Mouse (Mus musculus) MEL (cell line): ENCODE measurements around the gene Tmem120a. TPM values are rescaled to one million over a fixed set of nuclear protein-coding genes. Genes with fewer than 3 reads are reported as not detected.

Source experiments
- DNase-seq: peaks from one replicate; pipeline ENCODE4 v3.0.0; 2011; ENCODE audit warnings: low read depth, low spot score
- H3K27ac ChIP-seq: 2 replicates; pipeline ENCODE4 v1.5.1; 2012; ENCODE audit warnings: low read depth, mild to moderate bottlenecking, control low read depth, low read length, moderate library complexity; ENCODE audit not compliant: control insufficient read depth
- H3K27me3 ChIP-seq, 2 experiments: fragments of 150-350 bp in 1 of 2; sonication (generic) in 1 of 2; 2 replicates each; pipeline ENCODE4 v1.6.1; 2012; ENCODE audit warnings: low read length in 2 of 2, mild to moderate bottlenecking in 2 of 2, improper control_type of control experiment in 1 of 2, moderate library complexity in 1 of 2; ENCODE audit not compliant: insufficient read depth in 2 of 2, control insufficient read depth in 1 of 2
- H3K36me3 ChIP-seq, 2 experiments: 2 replicates each; pipeline ENCODE4 v1.6.1; 2012 to 2014; ENCODE audit warnings: low read length in 2 of 2, improper control_type of control experiment in 1 of 2, inconsistent platforms in 1 of 2, mild to moderate bottlenecking in 1 of 2; ENCODE audit not compliant: insufficient read depth in 2 of 2, control insufficient read depth in 1 of 2
- H3K4me1 ChIP-seq, 2 experiments: fragments of 150-350 bp in 1 of 2; sonication (generic) in 1 of 2; 2 replicates each; pipeline ENCODE4 v1.6.1; 2012; ENCODE audit warnings: low read length in 2 of 2, improper control_type of control experiment in 1 of 2, mild to moderate bottlenecking in 1 of 2; ENCODE audit not compliant: insufficient read depth in 2 of 2, control insufficient read depth in 1 of 2
- H3K4me3 ChIP-seq, 2 experiments: fragments of 150-350 bp in 1 of 2; sonication (generic) in 1 of 2; 2 replicates each; pipeline ENCODE4 v1.5.1; 2012; ENCODE audit warnings: low read depth in 2 of 2, low read length in 2 of 2, mild to moderate bottlenecking in 2 of 2, moderate library complexity in 2 of 2, control low read depth in 1 of 2, improper control_type of control experiment in 1 of 2; ENCODE audit not compliant: control insufficient read depth in 1 of 2, insufficient read depth in 1 of 2
- H3K79me2 ChIP-seq: 2 replicates; pipeline ENCODE4 v1.6.1; 2012; ENCODE audit warnings: mild to moderate bottlenecking, low read length, moderate library complexity; ENCODE audit not compliant: control insufficient read depth, poor library complexity, insufficient read depth
- H3K9ac ChIP-seq: 2 replicates; pipeline ENCODE4 v1.6.1; 2012; ENCODE audit warnings: low read depth, mild to moderate bottlenecking, control low read depth, low read length, moderate library complexity; ENCODE audit not compliant: control insufficient read depth, poor library complexity, severe bottlenecking
- H3K9me3 ChIP-seq: fragments of 150-350 bp; sonication (generic); replicated peaks from 2 replicates; pipeline ENCODE4 v1.6.1; 2012; ENCODE audit warnings: mild to moderate bottlenecking, low read length, improper control_type of control experiment, moderate library complexity; ENCODE audit not compliant: insufficient read depth
- BHLHE40 ChIP-seq: IDR thresholded peaks from 2 replicates; pipeline ENCODE4 v1.6.1; 2012; ENCODE audit warnings: low read depth, mild to moderate bottlenecking, inconsistent platforms, low read length, improper control_type of control experiment, borderline replicate concordance
- CHD2 ChIP-seq: IDR thresholded peaks from 2 replicates; pipeline ENCODE4 v1.6.1; 2011; ENCODE audit warnings: low read length, improper control_type of control experiment
- CTCF ChIP-seq, 3 experiments: IDR thresholded peaks in 2 of 3; conservative IDR thresholded peaks in 1 of 3; 2 replicates each; pipeline ENCODE4 v1.5.1; 2011 to 2012; ENCODE audit warnings: low read length in 3 of 3, low read depth in 2 of 3, mild to moderate bottlenecking in 2 of 3, improper control_type of control experiment in 1 of 3, inconsistent platforms in 1 of 3, mixed read lengths in 1 of 3, moderate library complexity in 1 of 3; ENCODE audit not compliant: control insufficient read depth in 1 of 3, insufficient read depth in 1 of 3, poor library complexity in 1 of 3, severe bottlenecking in 1 of 3
- E2F4 ChIP-seq: IDR thresholded peaks from 2 replicates; pipeline ENCODE4 v1.6.1; 2011; ENCODE audit warnings: low read depth, low read length, improper control_type of control experiment, borderline replicate concordance
- EP300 ChIP-seq, 2 experiments: IDR thresholded peaks; 2 replicates each; pipeline ENCODE4 v1.6.1; 2011; ENCODE audit warnings: improper control_type of control experiment in 2 of 2, low read length in 2 of 2, low read depth in 1 of 2, mild to moderate bottlenecking in 1 of 2
- GATA1 ChIP-seq: IDR thresholded peaks from 2 replicates; pipeline ENCODE4 v1.6.1; 2011; ENCODE audit warnings: low read depth, low read length, improper control_type of control experiment
- JUND ChIP-seq: IDR thresholded peaks from 2 replicates; pipeline ENCODE4 v1.6.1; 2011; ENCODE audit warnings: low read depth, mild to moderate bottlenecking, improper control_type of control experiment, low read length
- KAT2A ChIP-seq: conservative IDR thresholded peaks from 2 replicates; pipeline ENCODE4 v1.6.1; 2012; ENCODE audit warnings: low read depth, low read length, improper control_type of control experiment, inconsistent platforms
- MAFK ChIP-seq: IDR thresholded peaks from 2 replicates; pipeline ENCODE4 v1.6.1; 2011; ENCODE audit warnings: low read depth, mild to moderate bottlenecking, low read length, improper control_type of control experiment, borderline replicate concordance
- MEF2A ChIP-seq: IDR thresholded peaks from 2 replicates; pipeline ENCODE4 v1.6.1; 2014; ENCODE audit warnings: low read depth, mild to moderate bottlenecking, inconsistent platforms, low read length, improper control_type of control experiment; ENCODE audit not compliant: poor library complexity, insufficient replicate concordance, severe bottlenecking; ENCODE audit errors: extremely low read depth
- MYB ChIP-seq: IDR thresholded peaks from 2 replicates; pipeline ENCODE4 v1.6.1; 2011; ENCODE audit warnings: mild to moderate bottlenecking, low read depth, low read length, improper control_type of control experiment
- NELFE ChIP-seq: IDR thresholded peaks from 2 replicates; pipeline ENCODE4 v1.6.1; 2011; ENCODE audit warnings: low read depth, low read length, improper control_type of control experiment
- NRF1 ChIP-seq: IDR thresholded peaks from 2 replicates; pipeline ENCODE4 v1.6.1; 2014; ENCODE audit warnings: low read depth, mild to moderate bottlenecking, inconsistent platforms, low read length, improper control_type of control experiment, moderate library complexity; ENCODE audit not compliant: poor library complexity, insufficient read depth, severe bottlenecking
- POLR2A ChIP-seq, 2 experiments: IDR thresholded peaks; 2 replicates each; pipeline ENCODE4 v1.6.1; 2011 to 2012; ENCODE audit warnings: low read length in 2 of 2, mild to moderate bottlenecking in 2 of 2, control low read depth in 1 of 2, improper control_type of control experiment in 1 of 2, low read depth in 1 of 2, moderate library complexity in 1 of 2; ENCODE audit not compliant: control insufficient read depth in 1 of 2, insufficient read depth in 1 of 2, poor library complexity in 1 of 2
- POLR2AphosphoS5 ChIP-seq: IDR thresholded peaks from 2 replicates; pipeline ENCODE4 v1.6.1; 2012; ENCODE audit warnings: low read depth, borderline replicate concordance, mild to moderate bottlenecking, inconsistent platforms, low read length, moderate library complexity, mixed read lengths
- RAD21 ChIP-seq: IDR thresholded peaks from 2 replicates; pipeline ENCODE4 v1.6.1; 2011; ENCODE audit warnings: mild to moderate bottlenecking, low read depth, low read length, improper control_type of control experiment
- RCOR1 ChIP-seq: IDR thresholded peaks from 2 replicates; pipeline ENCODE4 v1.6.1; 2012; ENCODE audit warnings: low read depth, mild to moderate bottlenecking, inconsistent platforms, low read length, improper control_type of control experiment
- SIN3A ChIP-seq: IDR thresholded peaks from 2 replicates; pipeline ENCODE4 v1.6.1; 2012; ENCODE audit warnings: low read length, improper control_type of control experiment, inconsistent platforms
- SMC3 ChIP-seq: IDR thresholded peaks from 2 replicates; pipeline ENCODE4 v1.6.1; 2011; ENCODE audit warnings: low read depth, low read length, improper control_type of control experiment
- TAL1 ChIP-seq: IDR thresholded peaks from 2 replicates; pipeline ENCODE4 v1.6.1; 2012; ENCODE audit warnings: mild to moderate bottlenecking, inconsistent platforms, low read length, moderate library complexity, mixed read lengths
- TBP ChIP-seq: IDR thresholded peaks from 2 replicates; pipeline ENCODE4 v1.8.0; 2011; ENCODE audit warnings: low read depth, low read length, improper control_type of control experiment
- TCF12 ChIP-seq: IDR thresholded peaks from 2 replicates; pipeline ENCODE4 v1.6.1; 2014; ENCODE audit warnings: low read depth, mild to moderate bottlenecking, inconsistent platforms, low read length, improper control_type of control experiment, moderate library complexity
- UBTF ChIP-seq: IDR thresholded peaks from 2 replicates; pipeline ENCODE4 v1.6.1; 2012; ENCODE audit warnings: low read depth, mild to moderate bottlenecking, inconsistent platforms, low read length, improper control_type of control experiment, moderate library complexity, borderline replicate concordance; ENCODE audit not compliant: insufficient read depth
- USF1 ChIP-seq: IDR thresholded peaks from 2 replicates; pipeline ENCODE4 v1.6.1; 2014; ENCODE audit warnings: low read depth, mild to moderate bottlenecking, inconsistent platforms, low read length, improper control_type of control experiment, moderate library complexity
- USF2 ChIP-seq, 2 experiments: IDR thresholded peaks; 2 replicates each; pipeline ENCODE4 v1.6.1; 2011 to 2012; ENCODE audit warnings: improper control_type of control experiment in 2 of 2, low read length in 2 of 2, borderline replicate concordance in 1 of 2, inconsistent platforms in 1 of 2, low read depth in 1 of 2, mild to moderate bottlenecking in 1 of 2; ENCODE audit not compliant: insufficient read depth in 1 of 2
- ZC3H11A ChIP-seq: IDR thresholded peaks from 2 replicates; pipeline ENCODE4 v1.6.1; 2012; ENCODE audit warnings: low read depth, mild to moderate bottlenecking, inconsistent platforms, low read length, improper control_type of control experiment
- ZMIZ1 ChIP-seq: IDR thresholded peaks from 2 replicates; pipeline ENCODE4 v1.6.1; 2012; ENCODE audit warnings: low read depth, mild to moderate bottlenecking, inconsistent platforms, low read length, improper control_type of control experiment, moderate library complexity
- ZNF384 ChIP-seq: IDR thresholded peaks from 2 replicates; pipeline ENCODE4 v1.6.1; 2012; ENCODE audit warnings: low read depth, mild to moderate bottlenecking, inconsistent platforms, low read length, improper control_type of control experiment
- polyA plus RNA-seq, 2 experiments: library from polyadenylated mRNA; stranded (reverse) in 1 of 2; unstranded in 1 of 2; fragments of >175 nt in 1 of 2; fragments of >200 nt in 1 of 2; gene quantifications; 2 replicates each; pipeline versions ENCODE4 v1.2.1 to v1.2.4; 2012; ENCODE audit warnings: low replicate concordance in 2 of 2, low read depth in 1 of 2; ENCODE audit not compliant: insufficient read length in 2 of 2, insufficient read depth in 1 of 2, missing spikeins in 1 of 2
- total RNA-seq: library from RNA; depleted of rRNA; stranded (reverse); fragments of 300-350 nt; gene quantifications from 2 replicates; pipeline ENCODE4 v1.2.3, GENCODE M21; 2012

Tmem120a gene
- total and polyA plus RNA-seq, 3 experiments = 19.6 to 38.8 TPM; not detected in 1

DNA sequence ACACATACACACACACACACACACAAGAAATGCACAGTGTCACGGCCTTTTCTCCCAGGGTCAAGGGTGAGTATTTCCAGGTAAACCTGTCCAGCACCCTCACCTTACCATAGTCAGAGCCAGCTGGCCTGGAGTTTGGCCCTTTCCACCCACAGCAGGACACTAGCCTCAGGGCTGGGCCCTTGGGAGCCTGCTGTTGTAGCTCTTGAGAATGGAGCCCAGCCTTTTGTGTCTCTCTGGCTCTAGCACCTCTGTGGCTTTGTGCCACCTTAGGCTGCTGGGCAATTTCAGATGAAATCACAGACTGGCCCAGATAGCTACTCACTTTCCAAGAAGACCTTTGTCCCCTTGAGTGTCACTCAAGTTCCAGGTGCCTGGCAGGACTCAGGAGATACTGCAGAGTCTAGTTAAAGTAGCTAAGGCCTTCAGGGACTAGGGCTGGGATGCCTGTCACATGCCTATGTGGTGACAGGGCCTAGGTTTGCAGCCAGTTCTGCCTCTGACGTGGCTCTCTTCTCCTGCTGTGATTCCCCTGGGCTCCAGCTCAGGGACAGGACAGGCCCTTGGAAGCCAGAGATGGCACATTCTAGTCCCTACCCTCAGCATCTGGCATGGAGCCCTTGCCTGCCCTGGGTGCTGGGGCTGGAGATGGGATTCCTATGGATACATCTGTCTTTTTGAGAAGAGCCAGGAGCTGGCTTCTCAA, 17.5 kb downstream of the Tmem120a start:
- Histone ChIP-seq H3K79me2 (no peaks in the 10 kb centered on the region), H3K4me1 (no peaks in the 10 kb centered on the region), H3K36me3 (no peaks in the 10 kb centered on the region; a peak in 1 of 4 replicates), H3K27me3 (no peaks in the 10 kb centered on the region), H3K27ac (no peak overlapping the region), H3K9me3 (no peaks in the 10 kb centered on the region), H3K4me3 (no peak overlapping the region), H3K9ac (no peak overlapping the region)
- TF ChIP-seq USF2 (IDR thresholded peaks at IDR 0.05; ENCODE audit: borderline replicate concordance in 1 of 2, insufficient read depth in 1 of 2, low read depth in 1 of 2, low read length in 2 of 2) = no peak
- TF ChIP-seq MYB = no peak
- TF ChIP-seq USF1 = no peak
- TF ChIP-seq TBP = no peak
- TF ChIP-seq MAFK = no peak
- TF ChIP-seq KAT2A = no peak
- no peak for TF ChIP-seq SMC3
- no peak for TF ChIP-seq UBTF
- TF ChIP-seq GATA1 = no peak
- TF ChIP-seq BHLHE40 = no peak
- no peak for TF ChIP-seq NRF1
- TF ChIP-seq ZMIZ1 = no peak
- no peak for TF ChIP-seq POLR2A (IDR thresholded peaks at IDR 0.05; ENCODE audit: control insufficient read depth in 1 of 2, insufficient read depth in 1 of 2, low read depth in 1 of 2, low read length in 2 of 2, poor library complexity in 1 of 2)
- no peak for TF ChIP-seq JUND
- TF ChIP-seq ZNF384 = no peak
- no peak for TF ChIP-seq SIN3A
- TF ChIP-seq TAL1 = no peak
- TF ChIP-seq CHD2 = no peak
- TF ChIP-seq TCF12 = no peak
- no peak for DNase-seq

DNA sequence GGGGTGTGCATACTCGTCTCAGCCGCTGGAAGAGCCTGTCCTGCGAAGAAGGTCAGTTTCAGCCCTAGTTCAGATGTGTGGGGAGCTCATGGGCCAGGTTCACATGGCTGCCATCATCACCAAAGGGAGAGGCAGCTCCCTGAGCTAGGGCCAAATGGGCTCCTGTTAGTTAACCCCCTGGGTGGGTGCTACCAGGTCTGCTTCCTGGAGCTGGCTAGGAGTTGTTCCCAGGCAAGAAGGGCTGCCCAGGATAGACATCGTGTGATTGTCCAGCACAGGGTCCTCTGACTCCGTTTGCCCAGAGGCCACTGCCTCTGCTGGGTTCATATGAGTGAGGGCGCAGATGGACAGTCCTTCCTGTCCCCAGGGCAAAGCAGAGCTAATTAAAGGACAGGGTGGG, 18.3 kb downstream of the Tmem120a start:
- TF ChIP-seq MEF2A = no peak
- TF ChIP-seq CTCF (IDR thresholded peaks at IDR 0.05 in 2 of 3, conservative IDR thresholded peaks at IDR 0.05 in 1 of 3; ENCODE audit: control insufficient read depth in 1 of 3, insufficient read depth in 1 of 3, low read depth in 2 of 3, low read length in 3 of 3, poor library complexity in 1 of 3, severe bottlenecking in 1 of 3) = no peak
- no peak for TF ChIP-seq RAD21
- no peak for TF ChIP-seq NELFE
- no peak for TF ChIP-seq EP300 (IDR thresholded peaks at IDR 0.05; ENCODE audit: low read depth in 1 of 2, low read length in 2 of 2)
- TF ChIP-seq ZMIZ1 = no peak
- no peak for TF ChIP-seq E2F4
- TF ChIP-seq MAFK = no peak
- no peak for TF ChIP-seq KAT2A
- no peak for TF ChIP-seq USF2 (IDR thresholded peaks at IDR 0.05; ENCODE audit: borderline replicate concordance in 1 of 2, insufficient read depth in 1 of 2, low read depth in 1 of 2, low read length in 2 of 2)
- TF ChIP-seq USF1 = no peak
- TF ChIP-seq RCOR1 = no peak
- TF ChIP-seq ZNF384 = no peak
- no peak for TF ChIP-seq ZC3H11A
- TF ChIP-seq GATA1 = no peak
- no peak for TF ChIP-seq UBTF
- no peak for TF ChIP-seq POLR2AphosphoS5
- H3K27ac ChIP-seq = no peak overlapping the region
- no peaks in the 10 kb centered on the region for H3K9me3 ChIP-seq
- H3K4me3 ChIP-seq = no peak overlapping the region
- no peaks in the 10 kb centered on the region for H3K27me3 ChIP-seq
- no peaks in the 10 kb centered on the region; a peak in 1 of 4 replicates for H3K36me3 ChIP-seq
- H3K4me1 ChIP-seq = no peaks in the 10 kb centered on the region
- H3K9ac ChIP-seq = no peak overlapping the region
- no peak for DNase-seq
- H3K79me2 ChIP-seq = no peaks in the 10 kb centered on the region
